Mouse (Mus musculus) lung, postnatal 14 days (tissue): ENCODE data around the gene Ppard.
A peak's percentile ranks its signal among the peaks of the same experiment; 100 is the strongest.
"Not testable (repeated sequence)": the region's sequence is repeated elsewhere in the genome, so short reads cannot be mapped to it uniquely, and the experiment has no call there.

Experiments used
- DNase-seq: peaks from one replicate; pipeline ENCODE4 v3.0.0; 2021

The Ppard gene

DNA sequence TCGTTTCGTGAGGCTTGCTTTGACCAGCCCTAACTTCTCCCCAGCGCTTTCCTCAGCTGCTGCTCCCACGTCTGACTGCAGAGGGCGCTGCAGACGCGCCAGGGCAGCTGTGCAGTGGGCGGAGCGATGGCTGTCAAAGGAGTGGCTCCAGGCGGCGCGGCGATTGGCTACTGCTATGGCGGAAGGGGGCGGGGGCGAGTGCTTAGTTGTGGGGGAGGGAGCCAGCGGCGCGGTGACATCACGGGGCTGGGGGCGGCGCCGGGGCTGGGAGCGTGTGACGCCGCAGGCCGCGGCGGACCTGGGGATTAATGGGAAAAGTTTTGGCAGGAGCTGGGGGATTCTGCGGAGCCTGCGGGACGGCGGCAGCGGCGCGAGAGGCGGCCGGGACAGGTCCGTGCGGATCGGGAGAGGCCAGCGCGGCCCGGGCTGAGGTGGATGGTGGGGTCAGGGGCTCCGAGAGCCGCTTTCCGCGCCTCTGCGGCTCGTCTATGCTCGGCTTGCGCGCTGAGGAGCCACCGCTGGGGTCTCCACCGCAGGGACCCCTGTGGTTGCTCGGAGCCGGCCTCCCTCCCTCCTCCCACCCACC is at the start of gene Ppard:
Gene Ppard (plus strand): TSS at position 226 of the 586 bp plus-strand sequence.
- peak; percentile 99 for DNase-seq

GRCm38 (mm10) chr17:28184971-28185638 is 47.4 kb upstream of the Ppard start:
- no peak for DNase-seq

GRCm38 (mm10) chr17:28188313-28188712 is 44.2 kb upstream of the Ppard start:
- no peak for DNase-seq

DNA sequence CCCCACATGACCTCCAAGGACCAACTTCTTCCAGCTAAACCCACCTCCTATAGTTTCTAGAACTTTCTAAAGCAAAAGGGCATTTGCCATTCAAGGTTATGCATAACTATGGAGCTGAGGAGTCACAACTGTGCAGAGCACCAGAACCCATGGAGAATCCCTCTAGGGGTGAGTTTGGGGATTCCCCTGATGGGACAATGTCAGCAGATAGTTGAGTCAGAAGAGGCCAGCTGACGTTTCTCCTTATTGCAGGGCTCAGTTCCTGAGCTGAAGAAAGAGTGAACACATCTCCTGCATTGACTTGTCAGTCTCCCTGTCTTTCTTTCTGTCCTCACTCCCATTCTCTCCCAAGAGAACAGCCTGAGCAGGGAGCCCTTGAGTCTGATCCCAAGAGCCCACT is 39.7 kb upstream of the Ppard start:
- no peak for DNase-seq

GRCm38 (mm10) chr17:28193559-28193958 is 38.9 kb upstream of the Ppard start:
- DNase-seq = no peak

- DNase-seq = no peak
These were observed 37.5 kb upstream of the Ppard start for GRCm38 (mm10) chr17:28195033-28195432.

- DNase-seq = no peak
These were observed 34.9 kb upstream of the Ppard start for GRCm38 (mm10) chr17:28197646-28198045.

DNA sequence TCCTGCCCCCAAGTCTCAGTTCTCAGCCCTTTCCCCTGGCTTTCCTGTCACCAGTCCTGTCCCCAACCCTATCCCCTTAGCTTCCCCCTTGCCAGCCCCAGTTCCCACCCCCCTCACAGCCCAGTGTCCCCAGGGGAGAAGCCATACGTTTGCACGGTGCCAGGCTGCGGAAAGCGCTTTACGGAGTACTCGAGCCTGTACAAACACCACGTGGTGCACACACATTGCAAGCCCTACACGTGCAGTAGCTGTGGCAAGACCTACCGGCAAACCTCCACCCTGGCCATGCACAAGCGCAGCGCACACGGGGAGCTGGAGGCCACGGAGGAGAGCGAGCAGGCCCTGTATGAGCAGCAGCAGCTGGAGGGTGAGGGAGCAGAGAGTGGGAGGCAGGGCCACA is 30.5 kb upstream of the Ppard start:
- no peak for DNase-seq

DNA sequence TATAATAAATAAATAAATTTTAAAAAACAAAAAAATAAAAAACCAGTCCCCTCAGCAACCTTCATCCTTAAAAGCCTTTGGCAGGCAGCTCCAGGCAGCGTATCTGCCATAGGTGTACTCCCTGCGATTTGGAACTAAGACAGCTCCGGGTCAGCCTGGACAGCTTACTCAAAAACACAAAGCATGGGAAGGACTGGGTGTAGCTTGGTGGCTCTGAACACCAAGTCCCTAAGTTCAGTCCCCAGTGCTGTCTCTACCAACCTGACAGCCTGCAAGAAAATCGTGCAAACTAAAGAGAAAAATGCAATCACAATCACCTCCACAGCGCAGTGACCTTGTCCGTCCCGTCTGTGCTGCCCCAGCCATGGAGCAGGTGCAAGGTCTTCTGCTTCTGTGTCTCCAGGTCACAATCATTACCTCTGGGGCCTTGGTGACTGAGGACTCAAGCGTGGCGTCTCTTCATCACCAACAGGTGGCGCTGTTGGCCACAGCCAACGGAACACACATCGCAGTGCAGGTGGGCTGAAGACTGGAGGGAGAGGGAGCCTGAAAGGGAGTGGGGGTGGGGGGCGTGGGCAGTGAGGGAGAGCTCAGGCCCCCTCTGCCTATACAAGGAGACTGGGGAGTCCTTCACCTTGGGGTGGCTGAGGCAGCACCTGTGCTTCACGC is 28.3 kb upstream of the Ppard start:
- DNase-seq = peak; percentile 59

GRCm38 (mm10) chr17:28205443-28205842 is 27.1 kb upstream of the Ppard start:
- DNase-seq = no peak

GRCm38 (mm10) chr17:28207092-28207491 is 25.4 kb upstream of the Ppard start:
- DNase-seq = no peak

DNA sequence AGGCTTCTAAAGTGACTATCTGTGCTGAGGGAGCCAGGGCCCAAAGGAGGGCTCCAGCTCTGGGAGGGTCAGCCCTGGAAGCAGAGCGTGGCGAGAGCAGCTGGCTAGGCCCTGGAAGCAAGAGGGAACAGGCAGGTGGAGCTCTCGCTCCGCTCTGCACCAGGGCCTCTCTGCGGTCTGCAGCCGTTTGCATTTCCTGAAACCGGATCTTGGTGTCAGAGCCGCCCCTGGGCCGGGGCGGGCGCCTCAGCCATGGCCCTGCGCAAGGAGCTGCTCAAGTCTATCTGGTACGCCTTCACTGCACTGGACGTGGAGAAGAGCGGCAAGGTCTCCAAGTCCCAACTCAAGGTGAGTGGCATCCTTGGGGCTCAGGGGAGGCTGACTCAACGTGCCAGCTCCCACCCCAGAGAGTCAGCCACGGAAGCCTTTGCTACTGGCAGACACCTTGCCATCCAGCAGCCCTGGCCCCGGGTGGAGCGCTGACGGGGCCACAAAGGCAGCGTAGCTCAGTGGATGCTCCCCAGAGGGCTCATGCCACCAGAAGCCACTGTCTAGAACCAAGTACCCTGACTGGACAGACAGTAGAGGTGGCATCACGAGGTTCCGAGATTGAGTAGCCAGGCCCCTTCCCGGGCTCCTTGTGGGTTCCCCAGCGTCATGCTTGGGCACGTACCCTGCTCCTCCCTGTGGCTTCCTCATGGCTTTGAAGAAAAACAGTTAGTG is 24.7 kb upstream of the Ppard start, which contains the start of gene Def6:
Gene Def6 (plus strand): TSS at position 188 of the 723 bp plus-strand sequence.
- peak; percentile 80 for DNase-seq

GRCm38 (mm10) chr17:28208314-28208612 is 24.2 kb upstream of the Ppard start:
- no peak for DNase-seq

GRCm38 (mm10) chr17:28209457-28210110 is 22.9 kb upstream of the Ppard start:
- no peak for DNase-seq

GRCm38 (mm10) chr17:28211921-28212341 is 20.6 kb upstream of the Ppard start:
- no peak for DNase-seq

GRCm38 (mm10) chr17:28212391-28212790 is 20.1 kb upstream of the Ppard start:
- DNase-seq = no peak

- no peak for DNase-seq
These were observed 19.3 kb upstream of the Ppard start for GRCm38 (mm10) chr17:28213236-28213635.

DNA sequence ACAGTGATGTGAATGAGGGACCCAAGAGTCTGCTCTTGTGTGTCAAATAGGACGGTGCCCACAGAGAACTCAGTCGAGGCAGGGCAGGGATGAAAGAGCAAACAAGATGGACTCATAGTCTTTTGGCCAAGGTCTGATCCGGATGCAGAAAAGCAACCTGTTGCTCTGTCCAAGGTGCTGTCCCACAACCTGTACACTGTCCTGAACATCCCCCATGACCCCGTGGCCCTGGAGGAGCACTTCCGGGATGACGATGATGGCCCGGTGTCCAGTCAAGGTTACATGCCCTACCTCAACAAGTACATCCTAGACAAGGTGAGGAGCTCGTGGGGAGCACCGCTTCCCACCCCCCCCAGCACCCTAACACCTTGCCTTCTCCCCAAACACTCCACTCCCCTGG is 15.7 kb upstream of the Ppard start:
- no peak for DNase-seq

DNA sequence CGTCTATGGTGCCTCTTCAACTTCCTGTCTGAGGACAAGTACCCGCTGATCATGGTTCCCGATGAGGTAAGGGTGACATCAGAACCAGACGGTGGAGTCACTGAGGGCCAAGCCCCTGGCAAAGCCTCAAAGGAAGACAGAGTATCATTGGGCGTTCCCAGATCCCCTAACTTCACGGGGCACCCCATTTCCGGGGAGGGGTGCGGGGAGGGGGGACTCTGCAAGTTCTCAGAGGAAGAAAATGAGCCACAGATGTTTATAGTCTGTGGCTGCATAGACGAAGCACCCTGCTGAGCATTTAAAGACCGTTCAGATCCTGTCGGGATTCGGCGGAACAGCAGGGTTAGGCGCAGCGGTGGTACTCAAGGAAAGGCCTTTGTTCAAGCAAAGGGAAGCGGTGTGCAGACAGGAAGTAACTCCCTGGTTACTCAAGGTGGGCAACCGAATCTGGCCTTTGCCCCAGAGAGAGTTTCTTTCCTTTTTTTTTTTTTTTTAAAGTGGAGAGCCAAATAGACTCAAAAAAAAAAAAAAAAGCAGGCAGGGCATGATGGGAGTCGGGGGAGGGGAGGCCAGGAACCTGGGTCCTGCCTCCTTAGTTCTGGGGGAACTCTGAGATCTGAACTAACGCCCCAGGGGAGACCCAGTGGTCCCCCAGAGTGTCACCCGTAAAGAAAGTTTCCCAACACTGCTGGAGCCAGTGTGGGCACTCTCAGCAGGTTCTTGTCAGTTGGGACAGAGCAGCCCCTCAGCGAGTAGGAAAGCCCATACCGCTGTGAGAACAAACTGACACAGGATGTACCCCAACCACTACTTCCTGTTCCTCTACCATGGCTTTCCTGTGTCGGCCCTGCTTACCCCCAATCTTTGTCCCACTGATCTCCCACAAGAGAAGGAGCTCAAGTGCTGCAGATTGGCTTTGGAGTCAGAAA is 14.5 kb upstream of the Ppard start:
- peak; percentile 62 for DNase-seq

GRCm38 (mm10) chr17:28222463-28222862 is 10.0 kb upstream of the Ppard start:
- not testable (repeated sequence) for DNase-seq

DNA sequence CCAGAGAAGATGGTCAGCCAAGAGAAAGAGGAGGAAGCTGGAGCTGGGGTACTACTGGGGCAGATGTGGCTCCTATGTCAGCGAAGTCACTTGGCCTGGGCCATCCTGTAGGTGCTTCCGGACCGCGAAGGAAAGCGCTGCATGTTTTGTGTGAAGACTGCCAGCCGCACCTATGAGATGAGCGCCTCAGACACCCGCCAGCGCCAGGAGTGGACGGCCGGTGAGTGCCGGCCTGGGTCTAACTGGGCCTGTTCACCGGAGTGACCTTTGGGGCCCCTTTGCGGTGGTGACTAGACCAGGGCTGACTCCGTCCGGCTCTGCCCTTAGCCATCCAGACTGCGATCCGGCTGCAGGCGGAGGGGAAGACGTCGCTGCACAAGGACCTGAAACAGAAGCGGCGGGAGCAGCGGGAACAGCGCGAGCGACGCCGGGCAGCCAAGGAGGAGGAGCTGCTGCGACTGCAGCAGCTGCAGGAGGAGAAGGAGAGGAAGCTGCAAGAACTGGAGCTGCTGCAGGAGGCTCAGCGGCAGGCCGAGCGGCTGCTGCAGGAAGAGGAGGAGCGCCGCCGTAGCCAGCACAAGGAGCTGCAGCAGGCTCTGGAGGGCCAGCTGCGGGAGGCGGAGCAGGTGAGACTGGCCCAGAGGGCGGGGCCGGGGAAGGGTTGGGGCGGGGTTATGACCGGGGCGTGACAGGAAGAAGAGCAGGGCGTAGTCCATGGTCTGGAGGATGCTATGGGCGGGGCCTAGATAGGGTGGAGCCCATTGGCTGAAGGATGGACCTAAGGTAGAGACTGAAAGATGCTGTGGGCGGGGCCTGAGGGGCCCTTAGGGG is 8.7 kb upstream of the Ppard start:
- peak; percentile 93 for DNase-seq
